Mouse (Mus musculus) lung, postnatal 0 days (tissue): Measurements from ENCODE around the gene Swsap1. TPM values are rescaled to one million over a fixed set of nuclear protein-coding genes. Genes with fewer than 3 reads are reported as not detected.

Experiments
- ATAC-seq: fragments of 200-750 bp; cut with Nextera tagmentation; 2 replicates; pipeline ENCODE4 v1.8.0; 2017; ENCODE audit warnings: moderate library complexity
- DNase-seq: peaks from one replicate; pipeline ENCODE4 v3.0.0-alpha.2; 2016; ENCODE audit warnings: low spot score
- H3K27ac ChIP-seq: fragments of 300-500 bp; sonication (generic); 2 replicates; pipeline ENCODE4 v1.5.1; 2014; ENCODE audit warnings: antibody characterized with exemption, mild to moderate bottlenecking, low read length, mixed read lengths
- H3K27me3 ChIP-seq: fragments of 300-500 bp; sonication (generic); replicated peaks from 2 replicates; pipeline ENCODE4 v1.6.1; 2014; ENCODE audit warnings: low read length, mixed read lengths; ENCODE audit not compliant: insufficient read depth
- H3K36me3 ChIP-seq: fragments of 300-500 bp; sonication (generic); 2 replicates; pipeline ENCODE4 v1.6.1; 2014; ENCODE audit warnings: low read length, mixed read lengths; ENCODE audit not compliant: insufficient read depth
- H3K4me1 ChIP-seq: fragments of 300-500 bp; sonication (generic); 2 replicates; pipeline ENCODE4 v1.6.1; 2014; ENCODE audit warnings: antibody characterized with exemption, low read depth, low read length, mixed read lengths; ENCODE audit not compliant: insufficient read depth
- H3K4me2 ChIP-seq: fragments of 300-500 bp; sonication (generic); replicated peaks from 2 replicates; pipeline ENCODE4 v1.6.1; 2014; ENCODE audit warnings: low read depth, mild to moderate bottlenecking, low read length, moderate library complexity, mixed read lengths
- H3K4me3 ChIP-seq: fragments of 300-500 bp; sonication (generic); 2 replicates; pipeline ENCODE4 v1.5.1; 2014; ENCODE audit warnings: low read depth, low read length
- H3K9ac ChIP-seq: fragments of 300-500 bp; sonication (generic); replicated peaks from 2 replicates; pipeline ENCODE4 v1.6.1; 2014; ENCODE audit warnings: low read depth, mild to moderate bottlenecking
- H3K9me3 ChIP-seq: fragments of 300-500 bp; sonication (generic); 2 replicates; pipeline ENCODE4 v1.6.1; 2016; ENCODE audit warnings: low read length, mixed read lengths
- CTCF ChIP-seq: IDR thresholded peaks from 2 replicates; pipeline ENCODE4 v1.5.1; 2016; ENCODE audit warnings: antibody characterized with exemption, mild to moderate bottlenecking
- EP300 ChIP-seq: IDR thresholded peaks from 2 replicates; pipeline ENCODE4 v1.6.1; 2016; ENCODE audit warnings: antibody characterized with exemption, mild to moderate bottlenecking, control low read depth
- WGBS: fragments of 180-500 bp; shearing (Covaris S2); extraction: QIAGEN DNeasy Blood & Tissue Kit; methylation state at CpG from one replicate; pipeline ENCODE4 v1.1.7; 2014; 5-methylcytosine and 5-hydroxymethylcytosine counted together
- polyA plus RNA-seq: library from polyadenylated mRNA; unstranded; fragments of >200 nt; fragmentation: Nextera tagmentation; extraction: Ambion mirVana; gene quantifications from 2 replicates; pipeline ENCODE4 v1.2.1, GENCODE M21; 2015

The Swsap1 gene
- polyA plus RNA-seq, 1 experiment from 2014 or later: 5.7 TPM

GRCm38 (mm10) chr9:21978398-21979128, 23.0 kb downstream of the Swsap1 start:
- Histone ChIP-seq H3K4me1 (no peaks in the 10 kb centered on the region), H3K4me2 (no peak overlapping the region), H3K27me3 (no peaks in the 10 kb centered on the region), H3K9me3 (no peaks in the 10 kb centered on the region), H3K9ac (no peak overlapping the region), H3K4me3 (no peak overlapping the region), H3K36me3 (no peaks in the 10 kb centered on the region), H3K27ac (no peak overlapping the region)
- 87% methylated on average over 4 of the region's 4 CpGs for WGBS
- TF ChIP-seq CTCF (no peak), EP300 (no peak)
- DNase-seq (no peak), ATAC-seq (no peak)

- H3K27me3 ChIP-seq: 0 out of 2 replicates have a peak, but pooled peaks cover 10% of the 10 kb centered on the region
Observed at GRCm38 (mm10) chr9:21983911-21984310, 28.4 kb downstream of the Swsap1 start.

GRCm38 (mm10) chr9:21987592-21988342, 32.2 kb downstream of the Swsap1 start:
- Histone ChIP-seq H3K36me3 (no peaks in the 10 kb centered on the region), H3K27me3 (peaks cover 25% of the 10 kb centered on the region; the same call in 1 of the 2 replicates), H3K27ac (no peak overlapping the region), H3K4me1 (peaks cover 13% of the 10 kb centered on the region), H3K4me3 (peak overlapping the region; percentile 45; the same call in 1 of the 2 replicates), H3K9ac (no peak overlapping the region), H3K9me3 (no peaks in the 10 kb centered on the region), H3K4me2 (peak overlapping the region; percentile 91; the same call in 1 of the 2 replicates)
- ATAC-seq (no peak), DNase-seq (no peak)
- TF ChIP-seq EP300: no peak
- TF ChIP-seq CTCF: no peak
- 11% methylated on average over 36 of the region's 36 CpGs for WGBS

More at GRCm38 (mm10) chr9:21983911-21984310, 28.4 kb downstream of the Swsap1 start:
- no peaks in the 10 kb centered on the region for H3K9me3 ChIP-seq
- no peaks in the 10 kb centered on the region for H3K36me3 ChIP-seq
- no peak overlapping the region for H3K4me2 ChIP-seq
- H3K9ac ChIP-seq: no peak overlapping the region
- H3K4me3 ChIP-seq: no peak overlapping the region
- H3K4me1 ChIP-seq: peaks cover 6% of the 10 kb centered on the region
- TF ChIP-seq CTCF (no peak), EP300 (no peak)
- WGBS: 34% methylated on average over 3 of the region's 3 CpGs
- no peak for DNase-seq
- no peak overlapping the region for H3K27ac ChIP-seq
- ATAC-seq: no peak

- WGBS: 2% methylated on average over 32 of the region's 32 CpGs
- peaks cover 25% of the 10 kb centered on the region; the same call in 1 of the 2 replicates for H3K27me3 ChIP-seq
- H3K9me3 ChIP-seq: no peaks in the 10 kb centered on the region
- peak; percentile 39 for TF ChIP-seq CTCF
- TF ChIP-seq EP300: no peak
- H3K4me3 ChIP-seq: peak overlapping the region; percentile 45
- peak overlapping the region; percentile 91 for H3K4me2 ChIP-seq
- DNase-seq (peak; percentile 41), ATAC-seq (peak; percentile 43)
- no peaks in the 10 kb centered on the region for H3K36me3 ChIP-seq
- peak overlapping the region; percentile 16; the same call in 1 of the 2 replicates for H3K9ac ChIP-seq
- H3K4me1 ChIP-seq: peaks cover 13% of the 10 kb centered on the region
- no peak overlapping the region for H3K27ac ChIP-seq
Observed at GRCm38 (mm10) chr9:21988421-21989101, 33.0 kb downstream of the Swsap1 start.

- ATAC-seq: peak; percentile 79
- no peak within 1 kb of the TSS for H3K27ac ChIP-seq
Observed at GRCm38 (mm10) chr9:21989230-21990110, 33.9 kb downstream of the Swsap1 start, which contains the start of gene Rgl3. Gene Rgl3 (minus strand): TSS chr9:21989446.

More at GRCm38 (mm10) chr9:21989230-21990110, 33.9 kb downstream of the Swsap1 start, which contains the start of gene Rgl3:
- TF ChIP-seq EP300 (no peak), CTCF (no peak)
- peaks cover 13% of the 10 kb centered on the region for H3K4me1 ChIP-seq
- no peaks in the 10 kb centered on the region for H3K9me3 ChIP-seq
- peak within 1 kb of the TSS; percentile 16; the same call in 1 of the 2 replicates for H3K9ac ChIP-seq
- WGBS: 1% methylated on average over 37 of the region's 42 CpGs
- peak; percentile 62 for DNase-seq
- peak within 1 kb of the TSS; percentile 45 for H3K4me3 ChIP-seq
- H3K27me3 ChIP-seq: peaks cover 25% of the 10 kb centered on the region; the same call in 1 of the 2 replicates
- peak within 1 kb of the TSS; percentile 91 for H3K4me2 ChIP-seq
- no peaks in the 10 kb centered on the region for H3K36me3 ChIP-seq
